Mouse (Mus musculus) embryonic fibroblast, embryonic 13.5 days (primary cell): ENCODE measurements around the gene 4930503B20Rik. TPM values are rescaled to one million over a fixed set of nuclear protein-coding genes. Genes with fewer than 3 reads are reported as not detected.

Source experiments
- H3K27ac ChIP-seq: 2 replicates; pipeline ENCODE4 v1.5.1; 2012; ENCODE audit warnings: low read length, control low read depth, inconsistent platforms; ENCODE audit not compliant: insufficient read depth
- H3K4me1 ChIP-seq: 2 replicates; pipeline ENCODE4 v1.6.1; 2011; ENCODE audit warnings: low read length; ENCODE audit not compliant: control insufficient read depth, insufficient read depth
- H3K4me3 ChIP-seq: 2 replicates; pipeline ENCODE4 v1.5.1; 2011; ENCODE audit warnings: mild to moderate bottlenecking, control low read depth, low read length; ENCODE audit not compliant: insufficient read depth
- CTCF ChIP-seq: IDR thresholded peaks from 2 replicates; pipeline ENCODE4 v1.5.1; 2011; ENCODE audit warnings: mild to moderate bottlenecking, control low read depth, low read length, moderate library complexity, borderline replicate concordance; ENCODE audit not compliant: insufficient read depth
- POLR2A ChIP-seq: IDR thresholded peaks from 2 replicates; pipeline ENCODE4 v1.6.1; 2011; ENCODE audit warnings: low read depth, mild to moderate bottlenecking, control low read depth, low read length, moderate library complexity
- polyA plus RNA-seq: library from polyadenylated mRNA; stranded (reverse); fragments of >200 nt; gene quantifications from 2 replicates; pipeline ENCODE4 v1.2.4, GENCODE M21; 2011; ENCODE audit warnings: low read depth; ENCODE audit not compliant: missing spikeins, insufficient read length

The 4930503B20Rik gene
- polyA plus RNA-seq, 1 experiment = 0.56 TPM

GRCm38 (mm10) chr3:146655111-146655577 is 4.0 kb upstream of the 4930503B20Rik start:
- no peaks in the 10 kb centered on the region; the same call in none of the 2 replicates for H3K4me1 ChIP-seq
- no peak for TF ChIP-seq CTCF

DNA sequence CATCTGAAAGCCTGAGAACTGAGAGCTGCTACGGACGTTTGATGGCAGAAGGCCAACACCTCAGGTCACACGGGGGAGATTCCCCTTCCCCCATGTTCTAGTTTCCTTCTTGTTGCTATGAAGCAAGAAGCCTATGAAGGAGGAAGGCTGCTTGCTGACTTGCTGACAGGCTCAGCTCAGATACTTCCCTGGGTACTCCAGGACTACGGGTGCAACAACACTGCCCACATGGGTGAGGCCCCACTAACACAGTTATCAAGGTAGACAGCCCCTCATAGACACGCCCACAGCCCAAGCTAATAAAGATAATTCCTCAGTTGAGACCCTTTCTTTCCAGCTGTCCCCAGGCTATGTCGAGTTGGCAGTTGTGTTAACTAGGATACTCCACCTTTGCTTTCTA is 2.6 kb upstream of the 4930503B20Rik start:
- H3K4me3 ChIP-seq = no peak overlapping the region
- H3K4me1 ChIP-seq = no peaks in the 10 kb centered on the region; the same call in none of the 2 replicates
- H3K27ac ChIP-seq = no peak overlapping the region
- TF ChIP-seq CTCF (no peak), POLR2A (no peak)

More at GRCm38 (mm10) chr3:146655111-146655577, 4.0 kb upstream of the 4930503B20Rik start:
- no peak overlapping the region for H3K27ac ChIP-seq
- no peak overlapping the region for H3K4me3 ChIP-seq

DNA sequence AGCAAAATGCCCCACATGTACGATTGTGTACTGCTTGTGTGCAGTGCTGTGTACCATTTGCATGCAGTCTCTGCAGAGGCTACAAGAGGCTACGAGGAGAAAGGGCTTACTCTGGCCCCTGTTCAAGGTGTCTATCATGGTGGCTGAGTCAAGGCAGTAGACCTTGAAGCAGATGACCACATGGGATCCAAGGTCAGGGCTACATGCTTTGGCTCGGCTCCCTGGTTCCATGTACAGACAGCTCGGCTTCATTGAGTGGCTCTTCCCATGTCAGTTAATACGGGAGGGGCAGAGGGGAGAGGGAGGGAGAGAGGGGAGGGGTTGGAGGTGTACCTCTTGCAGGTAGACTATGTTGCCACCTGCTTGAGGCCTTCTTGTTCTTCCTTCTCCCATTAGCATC is 1.3 kb upstream of the 4930503B20Rik start:
- Histone ChIP-seq H3K27ac (no peak overlapping the region), H3K4me1 (no peaks in the 10 kb centered on the region; the same call in none of the 2 replicates), H3K4me3 (no peak overlapping the region)
- no peak for TF ChIP-seq CTCF
- no peak for TF ChIP-seq POLR2A

- Histone ChIP-seq H3K4me3 (no peak overlapping the region), H3K4me1 (no peaks in the 10 kb centered on the region; the same call in none of the 2 replicates), H3K27ac (no peak overlapping the region)
- TF ChIP-seq CTCF (no peak), POLR2A (no peak)
These were observed 401 bp downstream of the 4930503B20Rik start for GRCm38 (mm10) chr3:146650716-146651115.

- no peak for TF ChIP-seq CTCF
- no peak for TF ChIP-seq POLR2A
- H3K4me3 ChIP-seq = no peak overlapping the region
- H3K27ac ChIP-seq = peak overlapping the region; percentile 31; the same call in 1 of the 2 replicates
- H3K4me1 ChIP-seq = no peaks in the 10 kb centered on the region; the same call in 1 of the 2 replicates
These were observed 1.7 kb downstream of the 4930503B20Rik start for GRCm38 (mm10) chr3:146649311-146649894.

GRCm38 (mm10) chr3:146641818-146642427 is 9.2 kb downstream of the 4930503B20Rik start:
- Histone ChIP-seq H3K4me1 (peaks cover 6% of the 10 kb centered on the region), H3K4me3 (no peak overlapping the region), H3K27ac (peak overlapping the region; percentile 89)
- TF ChIP-seq POLR2A (no peak), CTCF (no peak)

GRCm38 (mm10) chr3:146632506-146632905 is 18.6 kb downstream of the 4930503B20Rik start:
- Histone ChIP-seq H3K4me3 (no peak overlapping the region), H3K27ac (no peak overlapping the region), H3K4me1 (no peaks in the 10 kb centered on the region)
- TF ChIP-seq POLR2A = no peak
- no peak for TF ChIP-seq CTCF

DNA sequence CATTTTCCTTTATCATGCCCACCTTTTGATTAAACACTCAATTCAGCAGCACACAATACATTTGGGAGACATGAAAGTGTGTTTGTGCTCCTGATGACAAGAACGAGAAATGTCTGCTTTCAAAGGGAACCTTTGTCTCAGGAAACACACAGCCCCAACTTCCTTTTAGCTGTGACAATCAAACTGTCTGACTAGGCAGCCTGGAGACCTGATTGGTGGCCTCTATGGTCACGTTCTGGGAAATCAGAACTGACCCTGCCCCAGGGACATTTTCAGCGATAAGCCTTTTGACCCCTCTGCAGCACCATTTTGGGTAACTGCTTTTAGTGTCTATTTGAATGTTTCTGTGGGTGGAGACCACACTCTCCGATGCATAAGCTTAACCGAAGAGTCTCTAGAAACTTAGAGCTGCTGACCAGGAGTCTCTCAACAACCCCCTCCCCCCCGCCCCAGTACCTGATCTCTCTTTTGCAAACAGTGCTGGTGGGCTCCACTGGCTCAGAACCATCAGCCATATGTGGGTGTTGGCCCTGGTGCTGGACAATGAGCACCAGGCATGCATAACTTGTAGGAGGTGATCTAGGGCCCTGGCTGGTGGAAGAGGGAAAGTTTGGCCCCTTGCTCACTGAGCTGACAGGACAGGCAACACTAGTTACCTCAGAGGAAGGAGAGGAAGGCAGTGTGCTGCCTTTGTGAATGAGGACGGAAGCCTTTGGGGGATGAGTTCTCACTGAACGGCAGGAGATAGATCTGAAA is 22.7 kb downstream of the 4930503B20Rik start:
- Histone ChIP-seq H3K27ac (no peak overlapping the region), H3K4me3 (no peak overlapping the region), H3K4me1 (no peaks in the 10 kb centered on the region)
- TF ChIP-seq POLR2A (no peak), CTCF (no peak)

DNA sequence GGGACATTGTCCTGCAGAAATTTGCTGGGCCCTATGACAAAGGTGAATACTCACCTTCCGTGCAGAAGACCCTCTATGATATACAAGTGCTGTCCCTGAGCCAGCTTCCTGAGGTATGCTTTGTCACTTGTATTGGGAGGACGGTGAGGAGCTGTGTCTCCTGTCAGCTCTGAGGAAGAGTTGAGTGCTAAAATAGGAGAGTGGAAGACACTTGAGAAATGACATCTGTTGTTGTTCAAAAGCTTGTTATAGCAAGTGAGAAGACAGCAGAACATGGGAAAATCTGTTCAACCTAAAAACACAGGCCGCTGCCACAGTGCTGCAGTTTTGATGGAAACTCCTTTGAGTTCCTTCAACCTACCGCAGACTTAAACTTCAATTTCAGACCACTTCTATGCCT is 25.4 kb downstream of the 4930503B20Rik start:
- Histone ChIP-seq H3K4me1 (no peaks in the 10 kb centered on the region), H3K4me3 (no peak overlapping the region), H3K27ac (no peak overlapping the region)
- TF ChIP-seq CTCF = no peak

DNA sequence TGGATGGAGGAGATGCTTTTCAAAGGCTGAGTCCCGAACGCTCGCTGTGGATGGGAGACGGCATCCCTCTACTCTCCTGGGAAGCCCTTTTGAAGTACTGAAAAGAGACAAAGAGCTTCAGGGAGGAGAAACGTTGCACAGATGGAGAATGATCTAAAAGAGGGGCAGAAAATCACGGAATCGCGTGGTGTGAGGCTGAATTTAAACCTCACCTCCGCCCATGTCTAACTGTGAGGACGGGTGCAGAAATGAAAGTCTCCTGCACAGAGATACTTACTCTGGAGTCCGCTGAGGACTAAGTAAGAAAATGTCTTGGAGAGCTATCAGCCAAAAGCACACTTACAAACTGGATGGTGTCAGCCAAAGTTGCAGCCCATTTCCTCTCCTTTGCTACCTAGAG is 29.2 kb downstream of the 4930503B20Rik start:
- no peak overlapping the region for H3K27ac ChIP-seq
- no peaks in the 10 kb centered on the region for H3K4me1 ChIP-seq
- H3K4me3 ChIP-seq = no peak overlapping the region
- no peak for TF ChIP-seq CTCF
- no peak for TF ChIP-seq POLR2A
